Mouse (Mus musculus) ES-E14 (cell line): ENCODE data around the gene Dhx30. TPM values are rescaled to one million over a fixed set of nuclear protein-coding genes. Genes with fewer than 3 reads are reported as not detected.
A peak's percentile ranks its signal among the peaks of the same experiment; 100 is the strongest.
"Not testable (repeated sequence)": the region's sequence is repeated elsewhere in the genome, so short reads cannot be mapped to it uniquely, and the experiment has no call there.

Source experiments
- DNase-seq: peaks from one replicate; pipeline ENCODE4 v3.0.0-alpha.2; 2013; ENCODE audit warnings: low read depth, low spot score
- H3K27ac ChIP-seq: 2 replicates; pipeline ENCODE4 v1.5.1; 2012; ENCODE audit warnings: low read depth, mild to moderate bottlenecking, low read length, moderate library complexity, mixed read lengths; ENCODE audit not compliant: poor library complexity, insufficient read depth, severe bottlenecking
- H3K36me3 ChIP-seq: 2 replicates; pipeline ENCODE4 v1.6.1; 2012; ENCODE audit warnings: mild to moderate bottlenecking, low read length, moderate library complexity, mixed read lengths; ENCODE audit not compliant: control insufficient read depth, poor library complexity, insufficient read depth, severe bottlenecking
- H3K4me1 ChIP-seq, 2 experiments: fragments of 150-350 bp in 1 of 2; sonication (generic) in 1 of 2; 2 replicates each; pipeline ENCODE4 v1.6.1; 2012; ENCODE audit warnings: low read length in 2 of 2, mild to moderate bottlenecking in 1 of 2, mixed read lengths in 1 of 2; ENCODE audit not compliant: control insufficient read depth in 2 of 2, insufficient read depth in 2 of 2, poor library complexity in 1 of 2
- H3K4me3 ChIP-seq, 2 experiments: fragments of 150-350 bp in 1 of 2; sonication (generic) in 1 of 2; 2 replicates each; pipeline ENCODE4 v1.5.1; 2012; ENCODE audit warnings: low read length in 2 of 2, low read depth in 1 of 2, mild to moderate bottlenecking in 1 of 2, mixed read lengths in 1 of 2; ENCODE audit not compliant: insufficient read depth in 1 of 2, poor library complexity in 1 of 2, severe bottlenecking in 1 of 2
- H3K9ac ChIP-seq: 2 replicates; pipeline ENCODE4 v1.6.1; 2012; ENCODE audit warnings: low read depth, mild to moderate bottlenecking, low read length, mixed read lengths; ENCODE audit not compliant: poor library complexity, insufficient read depth, severe bottlenecking
- H3K9me3 ChIP-seq: fragments of 150-350 bp; sonication (generic); 2 replicates; pipeline ENCODE4 v1.6.1; 2012; ENCODE audit warnings: low read depth, mild to moderate bottlenecking, low read length; ENCODE audit not compliant: control insufficient read depth, insufficient read depth
- CHD2 ChIP-seq: IDR thresholded peaks from 2 replicates; pipeline ENCODE4 v1.6.1; 2014; ENCODE audit warnings: mild to moderate bottlenecking, low read depth, low read length, inconsistent platforms
- HCFC1 ChIP-seq: IDR thresholded peaks from 2 replicates; pipeline ENCODE4 v1.6.1; 2012; ENCODE audit warnings: low read length, inconsistent platforms, borderline replicate concordance; ENCODE audit not compliant: insufficient read depth
- MAFK ChIP-seq: IDR thresholded peaks from 2 replicates; pipeline ENCODE4 v1.6.1; 2014; ENCODE audit warnings: mild to moderate bottlenecking, low read depth, low read length, inconsistent platforms; ENCODE audit not compliant: insufficient read depth
- ZC3H11A ChIP-seq: IDR thresholded peaks from 2 replicates; pipeline ENCODE4 v1.6.1; 2012; ENCODE audit warnings: low read depth, mild to moderate bottlenecking, inconsistent platforms, low read length, borderline replicate concordance
- ZNF384 ChIP-seq: IDR thresholded peaks from 2 replicates; pipeline ENCODE4 v1.6.1; 2012; ENCODE audit warnings: low read depth, low read length, inconsistent platforms
- in situ Hi-C, 2 experiments: fragments of 600-800 bp; cut with MboI; formaldehyde crosslinking; loops; one replicate each; pipeline ENCODE4 v1.15.1; 2025; ENCODE audit warnings: low sequenced_read_pairs in 2 of 2, inconsistent platforms in 1 of 2; ENCODE audit not compliant: unreplicated experiment in 2 of 2
- total RNA-seq: library from RNA; depleted of rRNA; stranded (reverse); fragments of 300-350 nt; gene quantifications from 2 replicates; pipeline ENCODE4 v1.2.3, GENCODE M21; 2012; rRNA removed

Dhx30 gene
- 191 and 204 TPM in 2 replicates for total RNA-seq

GRCm38 (mm10) chr9:110117779-110118139 lies at the start of gene Dhx30:
Gene Dhx30, minus strand, starts transcription at chr9:110117830.
- in situ Hi-C loops: no loop called here
- TF ChIP-seq ZC3H11A (no peak), MAFK (no peak), ZNF384 (no peak), HCFC1 (no peak), CHD2 (no peak)
- H3K4me3 ChIP-seq: peak within 1 kb of the TSS; percentile 90 to 93
- H3K4me1 ChIP-seq: peaks cover 0 to 2% of the 10 kb centered on the region in 2 experiments; a peak in 1 of 4 replicates
- DNase-seq: no peak
- H3K36me3 ChIP-seq: no peaks in the 10 kb centered on the region; the same call in 1 of the 2 replicates
- peak within 1 kb of the TSS; percentile 86 for H3K27ac ChIP-seq
- peak within 1 kb of the TSS; percentile 96 for H3K9ac ChIP-seq
- no peaks in the 10 kb centered on the region for H3K9me3 ChIP-seq

GRCm38 (mm10) chr9:110163071-110163470 lies 45.4 kb upstream of the Dhx30 start:
- Histone ChIP-seq H3K4me3 (no peak overlapping the region), H3K9ac (no peak overlapping the region), H3K27ac (no peak overlapping the region), H3K9me3 (no peaks in the 10 kb centered on the region), H3K4me1 (no peaks in the 10 kb centered on the region), H3K36me3 (peaks cover 22% of the 10 kb centered on the region)
- no peak for TF ChIP-seq ZC3H11A
- TF ChIP-seq HCFC1: no peak
- TF ChIP-seq CHD2: no peak
- TF ChIP-seq MAFK: no peak
- TF ChIP-seq ZNF384: no peak
- no peak for DNase-seq
- in situ Hi-C loops: no loop called here

DNA sequence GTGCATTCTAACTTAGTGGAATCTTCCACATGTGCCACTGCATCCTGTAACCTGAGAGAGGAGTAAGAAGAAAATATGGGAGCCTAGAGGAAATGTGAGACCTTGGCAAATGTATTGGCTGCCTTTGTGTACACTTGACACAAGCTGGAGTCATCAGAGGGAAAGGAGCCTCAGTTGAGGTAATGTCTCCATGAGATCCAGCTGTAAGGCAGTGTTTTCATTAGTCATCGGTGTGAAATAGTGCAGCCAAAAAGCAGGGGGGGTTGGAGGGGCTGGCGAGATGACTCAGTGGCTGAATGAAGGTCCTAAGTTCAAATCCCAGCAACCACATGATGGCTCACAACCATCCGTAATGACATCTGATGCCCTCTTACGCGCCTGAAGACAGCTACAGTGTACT lies 44.8 kb upstream of the Dhx30 start:
- in situ Hi-C loops: no loop called here
- no peaks in the 10 kb centered on the region for H3K9me3 ChIP-seq
- H3K9ac ChIP-seq: no peak overlapping the region
- TF ChIP-seq HCFC1 (no peak), MAFK (no peak), ZC3H11A (no peak), ZNF384 (no peak), CHD2 (no peak)
- no peak for DNase-seq
- no peak overlapping the region for H3K27ac ChIP-seq
- H3K4me1 ChIP-seq: no peaks in the 10 kb centered on the region
- no peak overlapping the region for H3K4me3 ChIP-seq
- peaks cover 22% of the 10 kb centered on the region for H3K36me3 ChIP-seq

DNA sequence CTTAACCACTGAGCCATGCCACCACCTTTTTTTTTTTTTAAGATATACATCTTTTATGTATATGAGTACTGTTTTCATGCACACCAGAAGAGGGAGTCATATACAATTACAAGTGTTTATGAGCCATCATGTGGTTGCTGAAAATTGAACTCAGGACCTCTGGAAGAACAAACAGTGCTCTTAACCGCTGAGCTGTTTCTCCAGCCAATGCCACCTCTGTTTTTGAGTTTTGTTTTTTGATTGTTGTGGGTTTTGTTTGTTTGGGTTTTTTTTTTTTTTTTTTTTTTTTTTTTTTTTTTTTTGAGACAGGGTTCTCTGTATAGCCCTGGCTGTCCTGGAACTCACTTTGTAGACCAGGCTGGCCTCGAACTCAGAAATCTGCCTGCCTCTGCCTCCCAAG lies 42.9 kb upstream of the Dhx30 start:
- DNase-seq, H3K4me3 ChIP-seq, H3K9me3 ChIP-seq, H3K4me1 ChIP-seq, in situ Hi-C loops, H3K27ac ChIP-seq, H3K9ac ChIP-seq: not testable (repeated sequence)
- H3K36me3 ChIP-seq: peaks cover 25% of the 10 kb centered on the region
- peak; percentile 56 for TF ChIP-seq ZNF384

- DNase-seq: no peak
- no peak overlapping the region for H3K4me3 ChIP-seq
- H3K4me1 ChIP-seq: no peaks in the 10 kb centered on the region
- in situ Hi-C loops: loop anchor here in 1 of 2 experiments (10.0 kb wide), 1 partner anchor 136 kb away; no protein-coding TSS in a partner anchor
- H3K36me3 ChIP-seq: peaks cover 28% of the 10 kb centered on the region
- no peak overlapping the region for H3K27ac ChIP-seq
- no peak for TF ChIP-seq ZC3H11A
- no peak for TF ChIP-seq ZNF384
- TF ChIP-seq HCFC1: no peak
- no peak for TF ChIP-seq MAFK
- no peak for TF ChIP-seq CHD2
- H3K9me3 ChIP-seq: no peaks in the 10 kb centered on the region
- H3K9ac ChIP-seq: no peak overlapping the region
Measured at GRCm38 (mm10) chr9:110159036-110159435, 41.4 kb upstream of the Dhx30 start.
